Mouse (Mus musculus) ES-Bruce4 (cell line): ENCODE results near the gene Ccl26.

Source experiments
- CTCF ChIP-seq: IDR thresholded peaks from one replicate; pipeline ENCODE4 v1.8.1; 2011; ENCODE audit warnings: low read depth, low read length
- POLR2A ChIP-seq: IDR thresholded peaks from one replicate; pipeline ENCODE4 v1.8.1; 2011; ENCODE audit warnings: low read length; ENCODE audit not compliant: insufficient read depth

GRCm38 (mm10) chr5:135517348-135517883 is 46.0 kb downstream of the Ccl26 start:
- TF ChIP-seq CTCF = no peak
- no peak for TF ChIP-seq POLR2A
